Mouse (Mus musculus) heart, postnatal 36 days (tissue): Measurements from ENCODE around the gene Tbc1d10c. TPM values are rescaled to one million over a fixed set of nuclear protein-coding genes. Genes with fewer than 3 reads are reported as not detected.

Experiments
- DNase-seq, 2 experiments: peaks; one replicate each; pipeline ENCODE4 v3.0.0; 2021 to 2022
- intact Hi-C: fragments of 180-260 bp; cut with DNase I; formaldehyde crosslinking; loops from one replicate; pipeline ENCODE4 v1.15.1; 2025
- total RNA-seq, 2 experiments: library from RNA; stranded (reverse); gene quantifications; 2 replicates each; pipeline ENCODE4 v1.2.3; 2021

Gene Tbc1d10c
- total RNA-seq, result 10 to 100 TPM in 1 of 2 experiments, 1 to 10 TPM in 1; 6.6 to 11.1 TPM

DNA sequence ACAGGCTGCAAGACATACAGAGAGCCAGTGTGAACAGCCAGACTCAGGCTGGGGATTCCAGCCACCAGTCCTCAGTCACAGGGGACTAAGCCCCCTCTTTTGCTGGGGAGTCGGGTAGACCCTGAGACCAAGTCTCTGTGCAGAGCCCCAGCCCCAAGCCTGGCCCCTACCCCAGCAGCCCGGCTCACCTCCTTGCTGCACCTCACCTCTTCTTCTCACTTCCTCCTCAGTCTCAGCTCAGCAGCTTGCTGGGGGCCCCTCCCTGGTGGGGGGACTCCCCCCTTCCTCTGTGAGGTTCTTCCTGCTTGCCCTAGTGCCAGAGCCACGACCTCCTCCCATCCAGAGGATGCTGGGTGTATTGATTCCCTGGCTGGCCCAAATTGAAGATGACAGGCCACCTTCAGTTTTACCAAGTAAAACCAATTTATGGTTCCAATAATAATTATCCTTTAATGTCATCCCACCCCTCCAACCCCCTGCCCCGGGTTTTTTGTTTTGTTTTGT is at the start of gene Tbc1d10c:
TSS of gene Tbc1d10c (minus strand) at position 454 of the 504 bp plus-strand sequence.
- DNase-seq, result no peak
- intact Hi-C loops, result loop anchor here (1.0 kb wide), 1 partner anchor 22 kb away; no protein-coding TSS in a partner anchor

DNA sequence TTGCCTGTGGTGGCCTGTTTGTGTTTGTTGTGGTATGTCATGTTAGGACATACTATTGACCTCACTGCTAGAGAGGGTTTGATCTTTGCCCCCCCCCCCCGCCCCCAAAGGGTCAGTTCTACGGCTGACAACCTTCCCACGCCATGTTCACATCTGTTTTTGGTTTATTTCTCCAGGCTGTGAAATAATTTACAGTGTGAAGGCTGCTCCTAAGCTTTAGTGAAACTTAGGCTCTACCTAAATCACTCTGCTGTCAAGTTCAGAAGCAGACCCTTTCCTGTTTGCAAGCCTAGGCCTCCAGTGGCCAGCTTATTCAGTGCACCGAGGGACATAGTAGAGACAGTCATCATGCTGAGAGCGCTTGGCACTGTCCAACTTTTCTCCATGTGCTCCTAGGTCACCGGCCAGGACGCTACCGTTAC is 49.2 kb upstream of the Tbc1d10c start:
- DNase-seq, result no peak
- intact Hi-C loops, result loop anchor here (5.0 kb wide), 1 partner anchor 33 kb away; no protein-coding TSS in a partner anchor

DNA sequence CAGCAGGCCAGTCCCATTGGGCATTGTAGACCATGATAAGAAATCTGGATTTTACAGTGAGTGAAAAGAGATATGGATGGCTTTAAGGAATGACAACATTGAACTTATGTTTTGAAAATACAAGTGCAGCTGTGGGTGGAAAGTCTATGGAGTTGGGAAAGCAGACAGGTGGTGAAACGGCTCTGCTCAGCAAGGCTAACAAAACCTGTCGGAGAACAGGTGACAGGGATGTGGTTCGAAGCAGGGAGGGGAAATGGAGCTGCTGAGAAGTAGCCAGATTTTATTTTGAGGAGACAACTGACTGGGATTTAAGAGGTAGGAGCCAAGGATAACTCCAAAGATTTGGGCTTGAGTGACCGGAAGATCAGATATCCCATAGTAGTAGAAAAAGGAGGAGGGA is 43.5 kb upstream of the Tbc1d10c start:
- DNase-seq, result no peak
- intact Hi-C loops, result no loop called here

DNA sequence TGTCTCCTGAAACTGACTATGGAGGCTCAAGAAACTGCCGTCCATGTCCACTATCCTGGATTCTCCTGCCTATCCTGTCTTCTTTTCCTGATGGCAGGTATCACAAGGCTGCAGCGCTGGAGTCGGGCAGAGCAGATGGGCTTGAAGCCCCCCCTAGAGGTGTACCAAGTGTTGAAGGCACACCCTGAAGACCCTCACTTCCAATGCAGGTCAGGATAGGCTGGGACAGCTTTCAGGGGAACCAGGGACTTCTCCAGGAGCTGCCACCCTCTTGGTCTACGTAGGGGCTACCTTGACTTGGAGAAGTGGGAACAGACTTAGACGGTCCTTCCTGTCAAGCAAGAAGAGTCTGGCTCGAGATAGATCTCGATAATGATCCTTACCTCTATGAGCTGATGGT is 41.6 kb upstream of the Tbc1d10c start:
- intact Hi-C loops, result no loop called here
- DNase-seq, result no peak

DNA sequence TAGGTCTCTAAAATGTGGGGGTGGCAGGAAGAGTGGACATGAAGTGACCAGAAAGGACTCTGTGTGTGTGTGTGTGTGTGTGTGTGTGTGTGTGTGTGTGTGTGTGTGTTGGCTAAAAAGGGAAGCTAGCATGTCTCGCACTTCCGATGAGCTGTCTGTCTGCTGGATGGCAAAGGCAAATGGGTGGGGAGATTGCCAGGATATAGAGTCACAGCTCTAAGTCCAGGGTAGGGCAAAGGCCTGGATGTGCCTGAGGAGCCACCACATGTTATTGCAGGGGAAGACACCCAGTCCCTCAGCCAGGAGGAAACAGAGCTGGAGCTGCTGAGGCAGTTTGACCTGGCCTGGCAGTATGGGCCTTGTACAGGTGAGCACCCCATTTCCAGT is 41.1 kb upstream of the Tbc1d10c start:
- intact Hi-C loops, result no loop called here
- DNase-seq, result no peak

DNA sequence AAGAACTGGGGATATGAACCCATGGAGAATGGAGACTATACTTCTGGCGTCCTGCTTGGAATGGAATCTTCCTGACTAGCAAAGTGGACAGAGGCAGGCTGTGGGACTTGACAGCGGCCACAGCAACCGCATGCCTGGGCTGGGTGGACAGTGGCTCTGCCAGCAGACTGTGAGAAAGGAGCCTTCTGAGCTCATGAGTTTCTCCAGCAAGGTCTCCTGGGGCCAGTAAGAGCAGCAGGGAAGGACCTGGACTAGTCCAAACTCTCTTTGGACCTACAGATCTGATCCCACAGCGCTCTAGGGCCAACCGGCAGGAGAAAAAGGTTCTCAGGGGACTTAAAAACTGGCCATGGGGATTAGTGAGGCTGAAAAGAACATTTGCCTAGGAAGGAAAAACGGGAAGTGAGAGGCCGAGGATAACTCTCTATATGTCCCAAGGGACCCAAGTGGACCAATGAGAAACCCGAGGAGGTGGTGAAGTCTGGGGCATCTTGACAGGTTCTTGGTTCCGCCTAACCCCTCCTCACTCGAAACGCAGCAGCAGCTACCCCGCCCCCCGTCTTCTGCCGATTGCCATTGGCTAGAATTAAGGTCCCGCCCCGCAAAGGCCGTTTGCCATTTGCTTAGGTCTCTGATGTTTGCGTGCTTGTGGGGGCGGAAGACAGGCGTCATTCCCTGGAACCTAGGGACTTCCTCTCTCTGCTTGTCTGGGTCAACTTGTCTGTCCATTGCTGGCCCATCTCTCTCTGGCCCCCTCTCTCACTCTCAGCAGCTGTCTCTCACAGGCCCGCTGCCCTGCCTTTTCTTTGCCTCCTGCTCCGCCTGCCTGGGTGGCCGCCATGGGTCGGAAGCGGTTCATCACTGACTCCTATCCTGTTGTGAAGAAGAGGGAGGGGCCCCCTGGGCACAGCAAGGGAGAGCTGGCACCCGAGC is 40.4 kb upstream of the Tbc1d10c start, which contains the start of gene Pold4:
TSS of gene Pold4 (plus strand) at position 647 of the 933 bp plus-strand sequence.
- intact Hi-C loops, result no loop called here
- peak; percentile 97 for DNase-seq

DNA sequence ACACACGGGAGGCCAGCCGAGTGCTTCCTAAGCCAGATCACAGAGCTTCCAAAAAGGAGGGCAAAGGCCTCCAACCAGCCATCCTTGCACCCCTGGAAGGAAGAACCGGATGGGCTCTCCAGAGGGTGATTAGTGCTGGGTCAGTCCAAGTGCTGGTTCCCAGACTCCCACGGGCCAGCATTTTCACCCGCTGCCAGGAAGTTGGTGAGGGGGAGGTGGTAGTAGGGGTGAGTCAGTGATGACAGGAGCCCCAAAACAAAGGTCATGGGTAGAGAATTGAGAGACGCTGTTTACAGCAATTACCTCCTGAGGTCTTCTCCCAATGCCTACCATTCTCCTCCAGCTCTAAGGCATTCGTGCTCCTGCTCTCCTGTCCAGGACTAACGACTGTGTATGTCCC is 39.3 kb upstream of the Tbc1d10c start:
- intact Hi-C loops, result no loop called here
- no peak for DNase-seq

DNA sequence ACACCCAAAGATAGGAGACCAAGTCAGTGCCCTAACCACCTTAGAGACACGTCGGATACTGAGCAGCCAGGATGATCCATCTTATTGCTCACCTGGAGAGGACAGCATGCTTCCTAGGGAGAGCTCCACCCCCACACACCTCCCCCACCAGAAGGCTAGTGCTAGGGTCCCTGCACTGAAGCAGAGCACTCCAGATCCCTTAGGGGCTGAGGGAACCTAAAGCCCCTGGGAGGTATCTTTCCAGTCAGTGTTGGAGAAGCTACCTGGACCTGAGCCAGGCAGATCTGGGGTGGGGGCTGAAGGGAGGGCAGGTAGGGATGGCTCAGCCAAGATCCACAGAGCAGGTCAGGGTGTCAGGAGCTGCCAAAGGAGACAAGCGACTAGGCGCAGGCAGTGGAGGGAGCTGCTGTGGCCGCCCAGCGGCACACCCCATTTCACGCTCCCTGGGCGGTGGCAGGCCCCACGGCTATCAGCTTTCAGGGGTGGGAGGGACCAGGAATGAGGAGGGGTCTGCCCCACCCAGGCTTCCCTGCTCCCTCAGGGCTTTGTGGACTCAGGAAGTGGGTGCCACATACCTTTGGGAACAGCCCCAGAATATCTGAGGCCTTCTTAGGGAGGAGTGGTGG is 38.5 kb upstream of the Tbc1d10c start:
- intact Hi-C loops, result loop anchor here (2.0 kb wide), 3 partner anchors 59 to 211 kb away; no protein-coding TSS in a partner anchor
- DNase-seq, result no peak

DNA sequence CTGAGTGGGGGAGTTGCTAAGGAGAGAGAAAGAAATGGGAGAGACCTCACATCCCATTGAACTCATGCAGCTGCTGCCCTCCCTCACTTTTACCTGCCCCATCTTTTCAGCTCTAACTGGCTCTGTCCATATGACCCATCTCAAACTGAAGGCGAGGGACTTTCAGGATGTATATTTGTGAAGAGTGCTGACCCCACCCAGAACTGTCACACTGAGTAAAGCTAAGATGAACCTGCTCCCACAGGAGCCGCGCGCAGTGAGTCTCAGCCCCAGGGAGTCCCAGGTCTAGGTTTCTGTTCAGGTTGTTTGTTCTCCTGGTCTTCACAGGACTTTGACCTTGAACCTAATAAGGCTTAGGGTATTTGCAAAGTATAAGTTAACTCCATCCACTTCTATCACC is 37.8 kb upstream of the Tbc1d10c start:
- DNase-seq, result no peak
- intact Hi-C loops, result loop anchor here (1.0 to 2.0 kb wide), 6 partner anchors 22 to 210 kb away; no protein-coding TSS in a partner anchor

DNA sequence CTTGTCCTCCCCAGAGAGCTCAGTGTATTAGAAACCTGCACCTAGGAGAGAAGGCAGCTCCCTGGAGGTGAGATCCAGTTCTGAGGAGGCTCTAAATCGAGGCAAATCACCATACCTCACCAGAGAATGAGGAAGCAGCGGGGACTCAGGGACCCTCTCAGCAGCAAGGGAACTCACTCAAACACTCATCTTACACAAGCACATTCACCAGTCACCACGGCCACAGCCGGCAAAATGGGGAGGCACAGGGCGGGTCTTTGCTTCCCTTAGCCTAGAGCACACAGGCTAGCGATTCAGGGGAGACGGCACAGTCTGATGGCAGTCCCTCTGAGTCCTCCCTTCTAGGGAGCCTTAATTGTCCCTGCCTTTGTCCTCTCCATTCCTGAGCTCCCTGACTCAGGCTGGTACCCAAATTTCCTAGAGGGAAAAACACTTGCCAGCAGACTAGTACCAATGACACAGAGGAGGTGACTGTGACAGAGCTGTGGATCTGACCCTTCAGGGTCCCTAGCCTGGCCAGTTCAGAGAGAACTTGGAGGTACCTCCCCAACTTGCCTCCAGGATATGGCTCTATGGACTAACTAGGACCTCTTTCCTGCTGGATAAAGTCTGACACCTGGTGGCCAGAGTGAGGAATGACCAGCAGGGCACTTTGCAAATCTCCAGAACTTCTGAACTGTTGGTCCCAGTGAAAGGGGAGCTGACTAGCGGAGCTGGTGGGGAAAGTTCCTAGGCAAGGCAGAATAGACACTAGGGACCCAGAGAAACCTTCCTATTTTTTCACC is 37.0 kb upstream of the Tbc1d10c start:
- intact Hi-C loops, result loop anchor here (1.0 to 2.0 kb wide), 6 partner anchors 21 to 209 kb away; no protein-coding TSS in a partner anchor
- peak; percentile 76 to 80 for DNase-seq

DNA sequence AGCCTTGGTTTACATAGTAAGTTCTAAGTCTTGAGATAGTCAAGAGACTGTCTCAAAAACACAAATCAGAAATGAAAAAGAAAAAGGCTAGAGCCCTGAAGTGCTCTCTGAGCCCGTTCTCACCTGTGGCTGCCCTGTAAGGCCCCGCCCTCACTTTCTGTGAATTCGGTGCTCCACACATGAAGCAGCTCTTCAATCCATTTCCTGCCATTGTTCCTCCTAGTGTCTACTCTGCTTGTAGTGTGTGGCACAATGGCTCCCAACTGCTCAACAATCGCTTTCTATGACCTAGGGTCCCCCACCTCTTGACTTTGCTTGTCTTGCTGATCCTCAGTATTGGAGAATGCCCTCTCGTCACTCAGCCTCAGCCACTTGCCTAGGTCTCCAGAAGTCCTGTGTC is 36.4 kb upstream of the Tbc1d10c start:
- no peak for DNase-seq
- intact Hi-C loops, result no loop called here

DNA sequence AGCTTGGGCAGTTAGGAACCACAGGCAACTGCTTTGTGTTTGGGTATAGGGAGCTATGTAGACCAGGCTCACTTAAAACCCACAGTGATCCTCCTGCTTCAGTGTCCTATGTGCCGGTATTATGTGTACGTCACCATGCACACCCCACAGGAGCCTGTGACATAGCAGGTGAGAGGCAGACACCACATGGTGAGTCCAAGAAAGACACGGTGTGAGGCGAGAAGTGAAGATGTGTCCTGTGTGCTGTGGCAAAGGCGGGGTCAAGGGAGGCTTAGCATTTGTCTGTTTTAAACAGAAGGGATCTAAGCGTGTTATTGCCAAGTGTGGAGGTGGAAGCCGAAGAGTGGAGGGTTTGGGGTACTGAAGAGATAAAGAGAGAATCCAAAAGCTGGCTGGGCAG is 35.7 kb upstream of the Tbc1d10c start:
- DNase-seq, result no peak
- intact Hi-C loops, result no loop called here

DNA sequence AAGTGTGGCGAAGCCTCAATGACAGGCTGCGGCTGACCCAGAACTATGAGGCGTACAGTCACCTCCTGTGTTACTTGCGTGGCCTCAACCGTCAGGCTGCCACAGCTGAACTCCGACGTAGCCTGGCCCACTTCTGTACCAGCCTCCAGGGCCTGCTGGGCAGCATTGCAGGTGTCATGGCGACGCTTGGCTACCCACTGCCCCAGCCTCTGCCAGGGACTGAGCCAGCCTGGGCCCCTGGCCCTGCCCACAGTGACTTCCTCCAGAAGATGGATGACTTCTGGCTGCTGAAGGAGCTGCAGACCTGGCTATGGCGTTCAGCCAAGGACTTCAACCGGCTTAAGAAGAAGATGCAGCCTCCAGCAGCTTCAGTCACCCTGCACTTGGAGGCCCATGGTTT is 31.1 kb upstream of the Tbc1d10c start:
- no peak for DNase-seq
- intact Hi-C loops, result no loop called here

DNA sequence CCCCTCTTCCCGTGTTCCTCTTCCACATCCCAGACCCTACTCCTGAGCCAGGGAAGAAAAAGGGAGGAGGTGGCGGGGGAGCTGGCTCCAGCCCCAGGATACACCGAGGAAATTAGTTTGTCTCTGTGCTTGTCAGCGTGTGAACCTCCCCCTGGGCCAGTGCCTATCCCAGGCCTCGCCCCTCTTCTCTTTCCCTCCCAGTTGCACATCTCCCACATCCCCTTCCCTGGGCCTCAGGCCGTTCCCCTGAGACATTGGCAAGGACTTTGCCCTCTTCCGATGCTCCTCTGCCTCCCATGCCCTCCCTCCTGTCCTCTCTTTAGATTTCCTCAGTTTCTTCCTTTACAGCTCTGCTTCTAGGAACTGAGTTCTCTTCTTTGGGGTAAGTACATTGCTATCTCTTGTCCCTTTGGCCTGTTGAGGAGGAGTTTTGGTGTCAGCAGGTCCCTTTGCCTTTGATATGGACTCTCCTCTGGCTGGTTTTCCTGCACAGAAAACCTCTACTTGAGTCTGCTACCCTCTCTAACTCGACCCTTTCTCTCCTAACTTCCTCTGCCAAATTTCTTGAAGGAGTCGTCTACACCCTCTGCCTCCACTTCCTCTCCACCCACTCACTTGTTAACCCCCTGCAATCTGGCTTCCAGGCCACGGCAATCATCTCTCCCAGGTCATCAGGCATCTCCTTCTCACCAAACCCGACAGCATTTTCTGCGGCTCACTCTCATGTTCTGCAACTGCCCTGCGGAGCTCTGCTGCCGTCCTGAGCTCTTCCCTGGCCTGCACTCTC is 30.1 kb upstream of the Tbc1d10c start:
- intact Hi-C loops, result no loop called here
- DNase-seq, result no peak

DNA sequence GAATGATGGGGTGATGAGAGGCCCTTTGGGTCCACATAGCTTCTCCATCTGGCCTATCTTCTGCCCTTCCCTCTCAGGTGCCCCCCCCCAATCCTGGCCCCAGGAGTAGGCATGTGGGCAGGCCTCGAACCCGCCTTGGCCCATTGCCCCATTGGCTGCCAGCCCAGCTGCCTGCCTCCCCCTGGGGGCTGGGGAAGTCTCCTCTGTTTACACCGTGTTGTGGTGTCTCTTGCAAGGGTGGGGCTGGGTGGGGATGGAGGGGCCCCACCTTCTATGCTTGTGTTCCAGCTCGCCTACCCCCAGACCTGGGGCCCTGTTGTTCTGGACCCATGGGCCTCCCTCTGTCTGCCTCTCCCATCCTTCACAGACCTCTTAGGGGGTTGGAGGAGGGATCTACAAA is 29.3 kb upstream of the Tbc1d10c start:
- DNase-seq, result no peak
- intact Hi-C loops, result no loop called here

DNA sequence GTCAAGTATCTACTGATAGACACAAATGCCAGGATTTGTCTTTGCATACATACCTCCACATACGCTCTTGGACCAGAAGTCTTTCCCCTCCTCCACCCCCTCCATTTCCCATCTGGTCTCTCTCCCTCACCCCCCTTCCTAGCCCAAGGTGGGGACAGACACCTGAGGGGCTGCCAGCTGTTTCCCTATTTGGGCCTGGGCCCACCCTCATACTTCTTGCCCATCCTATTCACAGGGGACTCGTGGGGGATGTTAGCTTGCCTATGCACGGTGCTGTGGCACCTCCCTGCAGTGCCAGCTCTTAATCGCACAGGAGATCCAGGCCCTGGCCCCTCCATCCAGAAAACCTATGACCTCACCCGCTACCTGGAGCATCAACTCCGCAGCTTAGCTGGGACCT is 28.9 kb upstream of the Tbc1d10c start:
- DNase-seq, result no peak
- intact Hi-C loops, result no loop called here

DNA sequence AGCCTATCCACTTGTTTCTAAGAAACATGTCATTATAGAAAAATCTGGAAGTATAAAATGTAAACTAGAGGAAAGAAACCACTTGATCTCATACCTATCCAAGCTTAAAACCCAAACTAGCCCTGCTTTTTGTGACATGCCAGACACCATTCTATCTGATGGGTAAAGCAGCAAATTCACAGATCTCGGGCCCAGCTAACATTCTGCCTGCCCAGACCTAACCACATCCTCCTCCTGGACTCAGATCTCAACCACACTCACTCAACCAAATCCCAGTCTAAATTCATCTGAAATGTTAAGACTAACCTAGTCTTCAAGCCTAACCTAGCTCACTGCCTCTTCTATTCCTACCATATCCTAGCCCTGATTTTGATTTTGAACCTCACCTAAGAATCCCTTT is 27.7 kb upstream of the Tbc1d10c start:
- DNase-seq, result no peak
- intact Hi-C loops, result no loop called here

DNA sequence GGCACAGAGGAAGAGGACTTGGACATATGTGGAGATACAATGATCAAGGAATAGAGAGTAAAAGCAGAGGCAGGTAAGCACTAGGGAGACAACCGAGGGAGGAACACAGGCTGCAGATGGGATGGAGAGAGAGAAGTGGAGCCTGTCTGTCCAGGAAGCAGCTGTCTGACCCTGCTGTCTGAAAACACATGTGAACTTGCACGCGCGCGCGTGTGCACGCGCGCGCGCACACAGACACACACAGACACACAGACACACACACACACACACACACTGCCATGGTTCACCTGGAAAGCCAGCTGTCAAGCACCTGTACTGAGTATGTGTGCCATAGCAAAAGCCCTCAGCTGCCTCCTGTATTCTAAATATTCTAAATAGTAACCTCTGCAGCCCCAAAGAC is 27.2 kb upstream of the Tbc1d10c start:
- intact Hi-C loops, result no loop called here
- DNase-seq, result no peak

DNA sequence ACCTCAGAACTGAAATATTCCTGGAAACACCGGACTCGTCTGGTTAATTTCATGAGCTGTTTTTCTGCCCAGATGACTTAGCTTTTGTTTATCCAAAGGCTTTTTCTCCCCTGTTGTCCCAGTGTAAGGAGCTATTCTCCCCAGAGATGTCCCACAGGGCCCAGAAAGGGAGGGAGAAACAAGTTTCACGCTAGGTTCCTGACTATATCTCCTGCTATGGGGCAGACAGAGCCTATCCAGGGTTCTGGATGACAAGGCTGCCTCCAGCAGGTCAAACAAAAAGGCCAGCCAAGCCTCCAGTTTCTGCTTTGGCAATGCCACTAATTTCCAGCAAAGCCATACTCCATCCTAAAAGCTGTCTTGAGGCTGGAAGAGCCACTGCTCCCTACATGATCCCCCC is 26.8 kb upstream of the Tbc1d10c start:
- DNase-seq, result no peak
- intact Hi-C loops, result no loop called here

DNA sequence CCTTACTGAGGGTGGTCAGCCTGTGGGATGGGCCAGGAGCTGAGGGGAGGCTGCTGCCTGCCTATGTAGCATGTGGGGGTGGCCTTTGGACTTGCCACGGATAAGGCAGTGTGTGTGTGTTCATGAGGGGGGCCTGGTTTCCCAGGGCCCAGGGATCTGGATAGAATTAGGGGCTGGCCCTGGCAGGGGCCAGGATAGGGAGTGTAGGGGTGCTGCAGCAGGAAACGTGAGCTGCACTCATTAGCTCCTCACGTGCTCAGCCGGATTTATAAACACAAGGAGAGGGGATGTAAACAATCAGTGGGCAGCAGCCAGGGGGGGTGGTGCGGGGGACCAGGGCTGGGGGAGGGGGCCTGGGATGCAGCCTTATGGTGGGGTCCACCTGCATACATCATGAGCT is 26.1 kb upstream of the Tbc1d10c start:
- DNase-seq, result no peak
- intact Hi-C loops, result no loop called here
